Mouse (Mus musculus) macrophage (primary cell): ENCODE measurements around the gene Wbp1l. TPM values are rescaled to one million over a fixed set of nuclear protein-coding genes. Genes with fewer than 3 reads are reported as not detected.
A peak's percentile ranks its signal among the peaks of the same experiment; 100 is the strongest.

Source experiments
- H3K27ac ChIP-seq: fragments of 350-480 bp; formaldehyde crosslinking; 2 replicates; pipeline ENCODE4 v1.9.0; 2021
- H3K36me3 ChIP-seq: fragments of 350-480 bp; formaldehyde crosslinking; 2 replicates; pipeline ENCODE4 v1.9.0; 2021; ENCODE audit errors: inconsistent target
- H3K4me3 ChIP-seq: fragments of 350-480 bp; formaldehyde crosslinking; 2 replicates; pipeline ENCODE4 v1.9.0; 2021; ENCODE audit errors: inconsistent target
- H3K79me2 ChIP-seq: fragments of 350-480 bp; formaldehyde crosslinking; 2 replicates; pipeline ENCODE4 v1.9.0; 2021; ENCODE audit errors: inconsistent target
- WGBS: methylation state at CpG from one replicate; pipeline ENCODE4 v1.1.7; 2026; ENCODE audit warnings: inconsistent platforms; ENCODE audit not compliant: missing documents; 5-methylcytosine and 5-hydroxymethylcytosine counted together
- polyA plus RNA-seq: library from polyadenylated mRNA; stranded (reverse); fragments of 250-400 nt; gene quantifications from 3 replicates; pipeline ENCODE4 v1.2.4, GENCODE M21; 2018; ENCODE audit warnings: inconsistent platforms

Gene Wbp1l
- polyA plus RNA-seq, 1 experiment from 2014 or later = 59.3 TPM

- Histone ChIP-seq H3K4me3 (no peak overlapping the region), H3K36me3 (no peaks in the 10 kb centered on the region), H3K27ac (no peak overlapping the region), H3K79me2 (no peaks in the 10 kb centered on the region)
- WGBS = 69% methylated on average over 5 of the region's 5 CpGs
These were observed 70.9 kb downstream of the Wbp1l start for GRCm38 (mm10) chr19:46669802-46670201.

- Histone ChIP-seq H3K4me3 (no peak overlapping the region), H3K79me2 (no peaks in the 10 kb centered on the region), H3K27ac (no peak overlapping the region), H3K36me3 (no peaks in the 10 kb centered on the region)
- 47% methylated on average over 13 of the region's 13 CpGs for WGBS
These were observed 71.8 kb downstream of the Wbp1l start for GRCm38 (mm10) chr19:46670691-46671090.

GRCm38 (mm10) chr19:46672766-46673418, 74.0 kb downstream of the Wbp1l start, which contains the start of gene Cyp17a1:
Cyp17a1 (minus strand) TSS chr19:46673172.
- H3K79me2 ChIP-seq = no peaks in the 10 kb centered on the region
- H3K36me3 ChIP-seq = no peaks in the 10 kb centered on the region
- H3K27ac ChIP-seq = no peak within 1 kb of the TSS
- H3K4me3 ChIP-seq = no peak within 1 kb of the TSS
- WGBS = 78% methylated on average over 4 of the region's 5 CpGs

DNA sequence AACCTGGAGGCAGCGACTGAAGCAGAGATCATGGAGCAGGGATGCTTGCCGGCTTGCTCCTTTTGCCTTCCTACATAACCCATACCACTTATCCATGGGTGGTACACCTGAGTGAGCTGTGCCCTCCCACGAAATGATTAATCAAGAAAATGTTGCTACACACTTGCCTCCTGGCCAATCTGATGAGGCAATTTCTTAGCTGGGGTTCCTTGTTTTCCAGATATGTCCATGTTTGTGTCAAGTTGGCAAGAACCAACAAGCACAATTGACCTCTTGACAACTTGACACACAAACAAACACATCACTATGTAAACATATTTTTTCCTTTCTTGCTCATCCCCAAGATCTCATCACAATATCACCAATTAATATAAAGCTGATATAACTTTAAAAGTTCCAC, 76.8 kb downstream of the Wbp1l start:
- no peaks in the 10 kb centered on the region for H3K79me2 ChIP-seq
- H3K27ac ChIP-seq = no peak overlapping the region
- no peak overlapping the region for H3K4me3 ChIP-seq
- 88% methylated on average over 3 of the region's 3 CpGs for WGBS
- no peaks in the 10 kb centered on the region for H3K36me3 ChIP-seq

DNA sequence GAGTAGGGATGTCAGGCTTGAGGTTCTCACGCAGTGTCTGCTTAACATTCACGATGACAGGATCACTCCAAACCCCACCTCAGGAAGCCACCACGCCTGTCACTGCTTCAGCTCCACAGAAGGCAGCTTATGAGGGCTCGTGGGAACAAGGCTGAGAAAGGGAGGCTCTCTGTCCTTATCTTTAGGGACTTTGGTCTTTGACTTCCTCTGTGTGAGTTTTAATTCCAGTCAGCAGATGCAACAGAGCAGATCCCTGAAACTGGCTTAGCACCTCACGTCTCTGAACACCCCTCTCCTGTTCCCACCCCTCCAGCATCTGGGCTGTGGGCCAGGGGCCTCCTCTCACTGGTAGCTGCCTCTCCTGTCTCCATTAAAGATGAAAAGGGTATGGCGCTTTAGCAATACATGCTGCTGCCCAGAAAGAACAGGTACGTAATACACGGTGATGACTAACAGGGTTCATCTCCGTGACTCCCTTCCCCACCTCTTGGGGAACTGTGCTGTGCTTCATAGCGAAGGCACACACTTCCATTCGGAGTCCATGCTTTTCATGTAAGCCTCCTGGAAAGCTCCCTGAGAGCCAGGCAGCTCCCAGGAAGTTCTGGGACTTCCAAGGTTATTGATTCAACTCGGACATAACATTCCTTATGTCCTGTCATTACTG, 81.0 kb downstream of the Wbp1l start:
- Histone ChIP-seq H3K79me2 (no peaks in the 10 kb centered on the region), H3K4me3 (no peak overlapping the region), H3K36me3 (no peaks in the 10 kb centered on the region), H3K27ac (no peak overlapping the region)
- WGBS = 60% methylated on average over 12 of the region's 12 CpGs

- H3K79me2 ChIP-seq = peaks cover 5% of the 10 kb centered on the region; the same call in 1 of the 2 replicates
- H3K27ac ChIP-seq = peak within 1 kb of the TSS; percentile 64
- peak within 1 kb of the TSS; percentile 42 for H3K4me3 ChIP-seq
- 8% methylated on average over 29 of the region's 44 CpGs for WGBS
- no peaks in the 10 kb centered on the region for H3K36me3 ChIP-seq
These were observed 90.8 kb downstream of the Wbp1l start, which contains the start of gene Borcs7 for GRCm38 (mm10) chr19:46689460-46690372. Borcs7 (plus strand) TSS chr19:46689906.

DNA sequence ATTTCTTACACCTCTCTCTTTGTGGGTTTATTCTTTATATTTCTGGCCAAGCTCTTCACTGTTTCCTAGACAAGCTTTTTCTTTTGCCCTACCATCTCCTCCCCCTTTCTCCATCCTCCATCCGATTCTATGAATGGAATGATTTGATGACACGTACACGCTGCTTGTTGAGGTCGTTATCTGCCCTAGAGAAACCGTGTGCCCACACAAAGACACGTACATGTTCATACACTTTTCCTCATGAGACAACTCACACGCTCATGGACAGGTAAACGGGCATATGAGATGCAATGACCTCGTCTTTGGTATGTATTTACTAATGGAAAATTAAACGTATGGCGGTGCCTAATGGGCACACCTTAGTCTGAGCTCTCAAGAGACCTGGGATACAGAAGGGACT, 91.5 kb downstream of the Wbp1l start:
- H3K36me3 ChIP-seq = no peaks in the 10 kb centered on the region
- H3K27ac ChIP-seq = 0 out of 2 replicates have a peak overlapping the region, but pooled peaks have one; percentile 64
- peak overlapping the region; percentile 42 for H3K4me3 ChIP-seq
- H3K79me2 ChIP-seq = peaks cover 5% of the 10 kb centered on the region; the same call in 1 of the 2 replicates
- WGBS = 83% methylated on average over 11 of the region's 11 CpGs

DNA sequence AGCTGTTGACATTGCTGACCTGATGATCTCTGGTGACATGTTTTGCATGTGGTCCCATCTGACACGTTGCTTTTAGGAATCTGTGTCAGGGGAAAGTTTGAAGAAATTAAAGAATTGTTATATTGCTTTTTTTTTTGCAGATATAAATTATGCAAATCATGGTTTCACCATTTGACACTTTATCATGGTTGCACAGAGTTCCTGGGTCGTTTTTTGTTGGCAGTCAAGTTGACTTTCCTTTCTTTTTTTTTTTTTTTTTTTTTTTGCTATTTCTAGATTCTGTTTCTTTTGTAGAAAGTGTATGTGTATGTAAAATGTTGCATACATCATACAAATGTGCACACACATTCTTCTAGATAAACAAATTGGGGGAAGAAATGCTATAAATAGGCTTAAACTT, 92.2 kb downstream of the Wbp1l start:
- Histone ChIP-seq H3K79me2 (peaks cover 5% of the 10 kb centered on the region; the same call in 1 of the 2 replicates), H3K4me3 (no peak overlapping the region), H3K36me3 (no peaks in the 10 kb centered on the region), H3K27ac (no peak overlapping the region)
- 51% methylated on average over 2 of the region's 2 CpGs for WGBS

- WGBS = 95% methylated on average over 4 of the region's 4 CpGs
- Histone ChIP-seq H3K27ac (no peak overlapping the region), H3K4me3 (no peak overlapping the region), H3K36me3 (no peaks in the 10 kb centered on the region), H3K79me2 (peaks cover 5% of the 10 kb centered on the region; the same call in 1 of the 2 replicates)
These were observed 94.3 kb downstream of the Wbp1l start for GRCm38 (mm10) chr19:46693146-46693545.

DNA sequence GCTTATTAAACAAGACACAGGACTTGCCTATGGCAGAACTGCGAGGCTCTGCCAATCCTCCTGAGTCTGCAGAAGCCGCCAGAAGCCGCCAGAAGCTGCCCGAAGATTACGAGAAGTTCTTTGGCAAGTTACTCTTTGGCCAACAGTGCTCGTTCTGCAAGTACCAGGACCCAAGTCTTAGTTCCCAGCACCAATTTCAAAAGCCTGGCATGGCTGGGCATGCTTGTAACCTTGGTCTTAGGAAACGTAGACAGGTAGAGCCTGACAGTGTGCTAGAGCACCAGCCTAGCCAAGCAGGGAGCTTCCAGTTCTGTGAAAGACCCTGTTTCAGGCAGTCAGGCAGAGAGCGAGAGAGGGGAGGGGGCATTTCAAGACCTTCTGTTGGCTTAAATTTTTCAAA, 97.6 kb downstream of the Wbp1l start:
- Histone ChIP-seq H3K79me2 (no peaks in the 10 kb centered on the region), H3K36me3 (no peaks in the 10 kb centered on the region), H3K27ac (no peak overlapping the region), H3K4me3 (no peak overlapping the region)
- 94% methylated on average over 8 of the region's 8 CpGs for WGBS

GRCm38 (mm10) chr19:46696943-46697342, 98.1 kb downstream of the Wbp1l start:
- Histone ChIP-seq H3K36me3 (no peaks in the 10 kb centered on the region), H3K79me2 (no peaks in the 10 kb centered on the region), H3K27ac (no peak overlapping the region), H3K4me3 (no peak overlapping the region)
- 96% methylated on average over 7 of the region's 7 CpGs for WGBS

- H3K36me3 ChIP-seq = no peaks in the 10 kb centered on the region
These were observed 99.1 kb downstream of the Wbp1l start for GRCm38 (mm10) chr19:46697840-46698517.

GRCm38 (mm10) chr19:46699011-46699481, 100.2 kb downstream of the Wbp1l start:
- H3K36me3 ChIP-seq = no peaks in the 10 kb centered on the region
- no peaks in the 10 kb centered on the region for H3K79me2 ChIP-seq
- peak overlapping the region; percentile 54 for H3K27ac ChIP-seq
- WGBS = 18% methylated on average over 10 of the region's 10 CpGs
- H3K4me3 ChIP-seq = no peak overlapping the region

More at GRCm38 (mm10) chr19:46697840-46698517, 99.1 kb downstream of the Wbp1l start:
- H3K4me3 ChIP-seq = no peak overlapping the region
- 43% methylated on average over 19 of the region's 19 CpGs for WGBS
- H3K79me2 ChIP-seq = no peaks in the 10 kb centered on the region
- peak overlapping the region; percentile 54 for H3K27ac ChIP-seq

DNA sequence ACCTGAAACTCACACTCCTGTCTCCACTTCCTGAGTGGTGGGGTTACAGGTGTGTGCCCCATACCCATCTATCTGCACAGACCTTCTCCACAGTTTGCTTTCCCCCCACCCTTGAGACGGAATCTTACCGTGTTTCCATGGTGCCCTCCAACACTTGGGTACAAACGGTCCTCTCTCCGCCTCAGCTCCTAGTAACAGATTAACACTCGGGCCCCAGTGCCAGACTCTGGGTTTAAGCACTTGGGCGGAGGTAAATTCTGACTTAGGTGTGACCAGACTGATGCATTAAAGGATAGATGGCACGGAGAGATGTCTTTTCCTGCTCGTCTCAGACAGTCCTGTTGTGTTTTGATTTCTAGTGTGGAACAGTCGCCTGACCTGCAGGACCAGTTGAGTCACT, 102.3 kb downstream of the Wbp1l start:
- Histone ChIP-seq H3K36me3 (no peaks in the 10 kb centered on the region), H3K79me2 (no peaks in the 10 kb centered on the region), H3K4me3 (no peak overlapping the region), H3K27ac (no peak overlapping the region)
- WGBS = 96% methylated on average over 9 of the region's 9 CpGs
